Mouse (Mus musculus): ENCODE results near the gene Gskip. TPM values are rescaled to one million over a fixed set of nuclear protein-coding genes. Genes with fewer than 3 reads are reported as not detected.

Gene Gskip
- total and polyA plus RNA-seq, 3 experiments, result 12.3 to 21.9 (median 13.3) TPM

DNA sequence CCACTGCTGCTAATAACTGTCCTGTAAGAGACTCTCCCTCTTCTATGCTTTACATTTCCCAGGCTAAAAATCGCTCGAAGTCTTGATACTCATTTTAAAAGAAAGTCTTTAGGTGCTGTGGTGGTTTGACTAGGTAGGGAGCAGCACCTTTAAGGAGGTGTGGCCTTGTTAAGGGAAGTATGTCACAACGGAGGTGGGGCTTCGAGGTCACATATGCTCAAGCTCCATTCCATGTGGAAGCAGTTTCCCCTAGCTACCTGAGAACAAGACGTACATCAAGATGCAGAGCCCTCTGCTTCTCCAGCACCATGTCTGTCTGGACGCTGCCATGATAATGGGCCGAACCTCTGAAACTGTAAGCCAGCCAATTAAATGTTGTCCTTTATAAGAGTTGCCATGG is 6.4 kb upstream of the Gskip start:
- Histone ChIP-seq H3K27ac (ENCODE audit: insufficient read depth, low read depth) (no peak overlapping the region), H3K27me3 (replicated peaks) (no peaks in the 10 kb centered on the region), H3K4me2 (ENCODE audit: insufficient read depth, low read depth, poor library complexity, severe bottlenecking) (no peak overlapping the region), H3K9ac (ENCODE audit: insufficient read depth, low read depth) (no peak overlapping the region), H3K9me3 (replicated peaks; ENCODE audit: low read length) (no peaks in the 10 kb centered on the region), H3K36me3 (replicated peaks in 1 of 2; ENCODE audit: control insufficient read depth in 1 of 2, insufficient read depth in 1 of 2, low read length in 1 of 2) (peaks cover 30 to 71% of the 10 kb centered on the region in 2 experiments), H3K4me3 (replicated peaks in 1 of 3; ENCODE audit: low read depth in 2 of 3, low read length in 2 of 3, poor library complexity in 1 of 3) (no peak overlapping the region), H3K79me2 (replicated peaks; ENCODE audit: control insufficient read depth, extremely low read depth, insufficient read depth, poor library complexity, severe bottlenecking) (peaks cover 41% of the 10 kb centered on the region), H3K4me1 (ENCODE audit: control insufficient read depth in 1 of 2, insufficient read depth in 2 of 2) (peaks cover 0 to 27% of the 10 kb centered on the region in 2 experiments; a peak in 2 of 4 replicates)
- dilution Hi-C loops (cut with MboI; ENCODE audit: extremely low pct_ligation_motif_present, extremely low pct_unique_long_range_greater_than_20kb, low sequenced_read_pairs) (no loop called here), in situ Hi-C loops (cut with MboI; ENCODE audit: low pct_ligation_motif_present, low pct_unique_long_range_greater_than_20kb, low sequenced_read_pairs) (no loop called here)
- peak; percentile 10 for DNase-seq (ENCODE audit: extremely low read depth)
- TF ChIP-seq CHD1 (IDR thresholded peaks at IDR 0.05; ENCODE audit: low read depth, low read length) (no peak), TCF12 (IDR thresholded peaks at IDR 0.05; ENCODE audit: low read depth, low read length) (no peak), NELFE (IDR thresholded peaks at IDR 0.05; ENCODE audit: low read depth, low read length) (no peak), TBP (conservative IDR thresholded peaks at IDR 0.05; ENCODE audit: low read depth, low read length) (no peak), BHLHE40 (IDR thresholded peaks at IDR 0.05; ENCODE audit: low read depth, low read length) (no peak)

DNA sequence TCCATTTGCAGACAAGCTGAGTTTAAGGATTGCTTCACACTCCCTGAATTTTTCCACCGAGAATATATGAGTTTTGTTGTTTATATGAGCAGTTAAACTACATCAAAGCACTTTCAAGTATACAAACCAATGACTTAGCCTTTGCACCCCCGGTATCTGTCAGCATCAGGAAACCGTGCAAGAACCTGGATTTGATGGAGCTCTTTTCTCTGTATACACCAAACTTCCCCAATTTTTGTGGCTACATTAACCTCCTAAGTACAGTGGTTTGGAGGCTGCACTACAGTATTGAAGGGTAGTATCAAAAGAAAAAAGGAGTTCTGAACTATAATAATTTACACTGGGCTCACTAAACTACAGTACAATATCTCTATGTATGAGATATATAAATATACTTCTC is 5.9 kb upstream of the Gskip start:
- in situ Hi-C loops (cut with MboI; ENCODE audit: low pct_ligation_motif_present, low pct_unique_long_range_greater_than_20kb, low sequenced_read_pairs) (no loop called here), dilution Hi-C loops (cut with MboI; ENCODE audit: extremely low pct_ligation_motif_present, extremely low pct_unique_long_range_greater_than_20kb, low sequenced_read_pairs) (no loop called here)
- Histone ChIP-seq H3K79me2 (replicated peaks; ENCODE audit: control insufficient read depth, extremely low read depth, insufficient read depth, poor library complexity, severe bottlenecking) (peaks cover 47% of the 10 kb centered on the region), H3K4me1 (ENCODE audit: control insufficient read depth in 1 of 2, insufficient read depth in 2 of 2) (peaks cover 0 to 30% of the 10 kb centered on the region in 2 experiments; a peak in 2 of 4 replicates), H3K4me3 (replicated peaks in 1 of 3; ENCODE audit: low read depth in 2 of 3, low read length in 2 of 3, poor library complexity in 1 of 3) (no peak overlapping the region), H3K27me3 (replicated peaks) (no peaks in the 10 kb centered on the region), H3K9ac (ENCODE audit: insufficient read depth, low read depth) (no peak overlapping the region), H3K36me3 (replicated peaks in 1 of 2; ENCODE audit: control insufficient read depth in 1 of 2, insufficient read depth in 1 of 2, low read length in 1 of 2) (peaks cover 24 to 65% of the 10 kb centered on the region in 2 experiments), H3K27ac (ENCODE audit: insufficient read depth, low read depth) (no peak overlapping the region), H3K4me2 (ENCODE audit: insufficient read depth, low read depth, poor library complexity, severe bottlenecking) (no peak overlapping the region), H3K9me3 (replicated peaks; ENCODE audit: low read length) (no peaks in the 10 kb centered on the region)
- no peak for DNase-seq (ENCODE audit: extremely low read depth)
- TF ChIP-seq TBP (conservative IDR thresholded peaks at IDR 0.05; ENCODE audit: low read depth, low read length) (no peak), BHLHE40 (IDR thresholded peaks at IDR 0.05; ENCODE audit: low read depth, low read length) (no peak), KAT2A (IDR thresholded peaks at IDR 0.05; ENCODE audit: insufficient replicate concordance, low read length) (no peak), MAZ (IDR thresholded peaks at IDR 0.05; ENCODE audit: low read depth, low read length) (no peak), ELF1 (IDR thresholded peaks at IDR 0.05; ENCODE audit: low read depth, low read length) (no peak), PAX5 (IDR thresholded peaks at IDR 0.05; ENCODE audit: low read length) (no peak), NRF1 (IDR thresholded peaks at IDR 0.05; ENCODE audit: low read depth, low read length) (no peak), CTCF (conservative IDR thresholded peaks at IDR 0.05 in 1 of 2, IDR thresholded peaks at IDR 0.05 in 1 of 2; ENCODE audit: low read depth in 2 of 2, low read length in 2 of 2) (no peak), POLR2A (IDR thresholded peaks at IDR 0.05; ENCODE audit: low read depth, low read length) (no peak)

DNA sequence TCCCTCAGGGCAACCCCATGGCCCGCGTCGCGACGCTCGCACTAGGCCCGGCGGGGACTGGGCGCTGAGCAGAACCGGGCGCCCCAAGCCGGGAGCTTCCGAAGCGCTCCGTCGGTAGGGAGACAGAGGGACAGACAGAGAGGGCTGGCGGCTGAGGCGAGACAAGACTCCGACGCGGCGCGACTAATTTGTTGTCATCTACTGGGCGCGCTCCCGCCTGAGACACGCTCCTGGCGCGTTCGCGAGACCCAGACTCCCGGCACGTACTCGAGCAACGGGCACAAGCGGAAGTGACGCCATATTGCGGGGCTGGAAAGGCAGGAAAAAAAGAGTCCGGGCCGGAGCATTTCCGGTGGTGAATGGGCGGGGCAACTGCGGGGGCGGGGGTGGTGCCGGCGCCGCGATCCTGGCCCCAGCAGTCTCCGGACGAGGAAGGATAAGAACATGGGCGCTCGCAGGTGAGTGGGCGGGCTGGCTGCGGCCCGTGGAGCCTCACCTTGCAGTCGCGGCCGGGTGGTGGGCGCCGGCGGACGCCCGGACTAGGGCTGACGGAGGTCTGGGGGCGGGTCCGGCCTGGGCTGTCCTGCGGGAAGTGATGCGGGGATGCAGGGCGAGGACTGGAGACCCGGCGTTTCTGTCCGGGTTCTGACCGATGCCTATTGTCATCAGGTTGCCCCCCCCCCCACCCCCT is 517 bp downstream of the Gskip start, which contains the start of gene Atg2b:
Atg2b (minus strand) TSS at position 211 of the 691 bp plus-strand sequence.
- H3K27me3 ChIP-seq (replicated peaks), result no peaks in the 10 kb centered on the region
- H3K9ac ChIP-seq (ENCODE audit: insufficient read depth, low read depth), result peak within 1 kb of the TSS; percentile 91
- H3K27ac ChIP-seq (ENCODE audit: insufficient read depth, low read depth), result peak within 1 kb of the TSS; percentile 75
- peaks cover 5 to 39% of the 10 kb centered on the region in 2 experiments; a peak in 3 of 4 replicates for H3K4me1 ChIP-seq (ENCODE audit: control insufficient read depth in 1 of 2, insufficient read depth in 2 of 2)
- H3K36me3 ChIP-seq (replicated peaks in 1 of 2; ENCODE audit: control insufficient read depth in 1 of 2, insufficient read depth in 1 of 2, low read length in 1 of 2), result peaks cover 5 to 34% of the 10 kb centered on the region in 2 experiments
- no peaks in the 10 kb centered on the region for H3K9me3 ChIP-seq (replicated peaks; ENCODE audit: low read length)
- H3K79me2 ChIP-seq (replicated peaks; ENCODE audit: control insufficient read depth, extremely low read depth, insufficient read depth, poor library complexity, severe bottlenecking), result peaks cover 37% of the 10 kb centered on the region
- peak; percentile 98 for DNase-seq (ENCODE audit: extremely low read depth)
- peak within 1 kb of the TSS; percentile 96 to 99 (median 97) for H3K4me3 ChIP-seq (replicated peaks in 1 of 3; ENCODE audit: low read depth in 2 of 3, low read length in 2 of 3, poor library complexity in 1 of 3)
- dilution Hi-C loops (cut with MboI; ENCODE audit: extremely low pct_ligation_motif_present, extremely low pct_unique_long_range_greater_than_20kb, low sequenced_read_pairs) (no loop called here), in situ Hi-C loops (cut with MboI; ENCODE audit: low pct_ligation_motif_present, low pct_unique_long_range_greater_than_20kb, low sequenced_read_pairs) (no loop called here)
- H3K4me2 ChIP-seq (ENCODE audit: insufficient read depth, low read depth, poor library complexity, severe bottlenecking), result peak within 1 kb of the TSS; percentile 92
- TF ChIP-seq RAD21 (IDR thresholded peaks at IDR 0.05; ENCODE audit: low read depth, low read length) (no peak), MYC (IDR thresholded peaks at IDR 0.05; ENCODE audit: low read depth, low read length) (no peak), POLR2A (IDR thresholded peaks at IDR 0.05; ENCODE audit: low read depth, low read length) (peak; percentile 69), IRF4 (IDR thresholded peaks at IDR 0.05; ENCODE audit: low read depth, low read length) (no peak), RCOR1 (conservative IDR thresholded peaks at IDR 0.05; ENCODE audit: low read depth, low read length) (no peak), TBP (conservative IDR thresholded peaks at IDR 0.05; ENCODE audit: low read depth, low read length) (no peak), KAT2A (IDR thresholded peaks at IDR 0.05; ENCODE audit: insufficient replicate concordance, low read length) (peak; percentile 68; the same call in 1 of the 2 replicates), JUN (IDR thresholded peaks at IDR 0.05; ENCODE audit: insufficient read depth, low read depth, low read length) (no peak; the same call in 1 of the 2 replicates), EP300 (IDR thresholded peaks at IDR 0.05; ENCODE audit: low read length) (no peak), NELFE (IDR thresholded peaks at IDR 0.05; ENCODE audit: low read depth, low read length) (peak; percentile 47), CHD2 (IDR thresholded peaks at IDR 0.05; ENCODE audit: low read length) (0 out of 2 replicates have a peak, but pooled peaks have one; percentile 49), CTCF (conservative IDR thresholded peaks at IDR 0.05 in 1 of 2, IDR thresholded peaks at IDR 0.05 in 1 of 2; ENCODE audit: low read depth in 2 of 2, low read length in 2 of 2) (no peak), SIN3A (IDR thresholded peaks at IDR 0.05; ENCODE audit: low read length) (peak; percentile 79), MAX (IDR thresholded peaks at IDR 0.05; ENCODE audit: low read length) (0 out of 2 replicates have a peak, but pooled peaks have one; percentile 37), MXI1 (IDR thresholded peaks at IDR 0.05; ENCODE audit: low read depth, low read length) (peak; percentile 58), POLR2AphosphoS2 (IDR thresholded peaks at IDR 0.05; ENCODE audit: low read depth, low read length) (no peak), CHD1 (IDR thresholded peaks at IDR 0.05; ENCODE audit: low read depth, low read length) (no peak), USF1 (IDR thresholded peaks at IDR 0.05; ENCODE audit: low read depth, low read length) (no peak)
